Mouse (Mus musculus): Measurements from ENCODE around the gene 4921517D22Rik. TPM values are rescaled to one million over a fixed set of nuclear protein-coding genes. Genes with fewer than 3 reads are reported as not detected.

Gene 4921517D22Rik
- polyA plus RNA-seq, 1 experiment from 2014 or later: not detected

GRCm38 (mm10) chr13:59647484-59647883 is 46.4 kb downstream of the 4921517D22Rik start:
- peaks cover 10% of the 10 kb centered on the region; the same call in 1 of the 2 replicates for H3K36me3 ChIP-seq (ENCODE audit: control insufficient read depth, insufficient read depth, low read length)
- H3K27ac ChIP-seq (ENCODE audit: low read depth, low read length): no peak overlapping the region
- H3K4me3 ChIP-seq (ENCODE audit: low read depth, low read length): no peak overlapping the region
- H3K4me2 ChIP-seq (ENCODE audit: low read depth, low read length): no peak overlapping the region
- H3K27me3 ChIP-seq (ENCODE audit: control insufficient read depth, insufficient read depth, low read length): no peaks in the 10 kb centered on the region
- ATAC-seq (ENCODE audit: low read depth): no peak
- 0 out of 2 replicates have a peak, but pooled peaks cover 3% of the 10 kb centered on the region for H3K4me1 ChIP-seq (ENCODE audit: control insufficient read depth, insufficient read depth, low read length)
- H3K9ac ChIP-seq (replicated peaks; ENCODE audit: low read depth, low read length): no peak overlapping the region
- 91% methylated on average over 6 of the region's 6 CpGs for WGBS
- H3K9me3 ChIP-seq (ENCODE audit: control insufficient read depth, low read length): no peaks in the 10 kb centered on the region

GRCm38 (mm10) chr13:59646674-59647244 is 47.1 kb downstream of the 4921517D22Rik start:
- Histone ChIP-seq H3K27me3 (ENCODE audit: control insufficient read depth, insufficient read depth, low read length) (no peaks in the 10 kb centered on the region), H3K9me3 (ENCODE audit: control insufficient read depth, low read length) (no peaks in the 10 kb centered on the region), H3K27ac (ENCODE audit: low read depth, low read length) (no peak overlapping the region), H3K4me1 (ENCODE audit: control insufficient read depth, insufficient read depth, low read length) (no peaks in the 10 kb centered on the region), H3K4me3 (ENCODE audit: low read depth, low read length) (no peak overlapping the region), H3K4me2 (ENCODE audit: low read depth, low read length) (no peak overlapping the region), H3K36me3 (ENCODE audit: control insufficient read depth, insufficient read depth, low read length) (peaks cover 10% of the 10 kb centered on the region; the same call in 1 of the 2 replicates), H3K9ac (replicated peaks; ENCODE audit: low read depth, low read length) (no peak overlapping the region)
- 70% methylated on average over 11 of the region's 11 CpGs for WGBS
- no peak for ATAC-seq (ENCODE audit: low read depth)

- ATAC-seq (ENCODE audit: low read depth): no peak
- H3K36me3 ChIP-seq (ENCODE audit: control insufficient read depth, insufficient read depth, low read length): peaks cover 12% of the 10 kb centered on the region; the same call in 1 of the 2 replicates
Observed at GRCm38 (mm10) chr13:59645491-59645890, 48.4 kb downstream of the 4921517D22Rik start.

GRCm38 (mm10) chr13:59642818-59643217 is 51.1 kb downstream of the 4921517D22Rik start:
- H3K27ac ChIP-seq (ENCODE audit: low read depth, low read length): no peak overlapping the region
- no peak for ATAC-seq (ENCODE audit: low read depth)
- H3K4me3 ChIP-seq (ENCODE audit: low read depth, low read length): no peak overlapping the region
- no peaks in the 10 kb centered on the region for H3K4me1 ChIP-seq (ENCODE audit: control insufficient read depth, insufficient read depth, low read length)
- peaks cover 20% of the 10 kb centered on the region for H3K36me3 ChIP-seq (ENCODE audit: control insufficient read depth, insufficient read depth, low read length)
- no peaks in the 10 kb centered on the region for H3K9me3 ChIP-seq (ENCODE audit: control insufficient read depth, low read length)
- no peak overlapping the region for H3K4me2 ChIP-seq (ENCODE audit: low read depth, low read length)
- no peak overlapping the region for H3K9ac ChIP-seq (replicated peaks; ENCODE audit: low read depth, low read length)
- no peaks in the 10 kb centered on the region for H3K27me3 ChIP-seq (ENCODE audit: control insufficient read depth, insufficient read depth, low read length)
- 87% methylated on average over 2 of the region's 2 CpGs for WGBS

More at GRCm38 (mm10) chr13:59645491-59645890, 48.4 kb downstream of the 4921517D22Rik start:
- Histone ChIP-seq H3K4me1 (ENCODE audit: control insufficient read depth, insufficient read depth, low read length) (no peaks in the 10 kb centered on the region), H3K9me3 (ENCODE audit: control insufficient read depth, low read length) (no peaks in the 10 kb centered on the region), H3K27me3 (ENCODE audit: control insufficient read depth, insufficient read depth, low read length) (no peaks in the 10 kb centered on the region), H3K4me3 (ENCODE audit: low read depth, low read length) (no peak overlapping the region), H3K9ac (replicated peaks; ENCODE audit: low read depth, low read length) (no peak overlapping the region), H3K27ac (ENCODE audit: low read depth, low read length) (no peak overlapping the region), H3K4me2 (ENCODE audit: low read depth, low read length) (no peak overlapping the region)
- 96% methylated on average over 3 of the region's 3 CpGs for WGBS

GRCm38 (mm10) chr13:59640178-59640440 is 53.8 kb downstream of the 4921517D22Rik start:
- H3K36me3 ChIP-seq (ENCODE audit: control insufficient read depth, insufficient read depth, low read length): peaks cover 30% of the 10 kb centered on the region
- no peaks in the 10 kb centered on the region for H3K27me3 ChIP-seq (ENCODE audit: control insufficient read depth, insufficient read depth, low read length)
- no peaks in the 10 kb centered on the region for H3K9me3 ChIP-seq (ENCODE audit: control insufficient read depth, low read length)
- no peak overlapping the region for H3K4me2 ChIP-seq (ENCODE audit: low read depth, low read length)
- WGBS: 92% methylated on average over 6 of the region's 6 CpGs
- H3K27ac ChIP-seq (ENCODE audit: low read depth, low read length): no peak overlapping the region
- H3K4me1 ChIP-seq (ENCODE audit: control insufficient read depth, insufficient read depth, low read length): no peaks in the 10 kb centered on the region
- H3K9ac ChIP-seq (replicated peaks; ENCODE audit: low read depth, low read length): no peak overlapping the region
- no peak overlapping the region for H3K4me3 ChIP-seq (ENCODE audit: low read depth, low read length)
- no peak for ATAC-seq (ENCODE audit: low read depth)

- 91% methylated on average over 16 of the region's 16 CpGs for WGBS
- Histone ChIP-seq H3K4me3 (ENCODE audit: low read depth, low read length) (no peak overlapping the region), H3K36me3 (ENCODE audit: control insufficient read depth, insufficient read depth, low read length) (peaks cover 34% of the 10 kb centered on the region), H3K4me1 (ENCODE audit: control insufficient read depth, insufficient read depth, low read length) (no peaks in the 10 kb centered on the region), H3K27me3 (ENCODE audit: control insufficient read depth, insufficient read depth, low read length) (no peaks in the 10 kb centered on the region), H3K9me3 (ENCODE audit: control insufficient read depth, low read length) (no peaks in the 10 kb centered on the region), H3K9ac (replicated peaks; ENCODE audit: low read depth, low read length) (no peak overlapping the region), H3K27ac (ENCODE audit: low read depth, low read length) (no peak overlapping the region), H3K4me2 (ENCODE audit: low read depth, low read length) (no peak overlapping the region)
- ATAC-seq (ENCODE audit: low read depth): no peak
Observed at GRCm38 (mm10) chr13:59639368-59640177, 54.3 kb downstream of the 4921517D22Rik start.

DNA sequence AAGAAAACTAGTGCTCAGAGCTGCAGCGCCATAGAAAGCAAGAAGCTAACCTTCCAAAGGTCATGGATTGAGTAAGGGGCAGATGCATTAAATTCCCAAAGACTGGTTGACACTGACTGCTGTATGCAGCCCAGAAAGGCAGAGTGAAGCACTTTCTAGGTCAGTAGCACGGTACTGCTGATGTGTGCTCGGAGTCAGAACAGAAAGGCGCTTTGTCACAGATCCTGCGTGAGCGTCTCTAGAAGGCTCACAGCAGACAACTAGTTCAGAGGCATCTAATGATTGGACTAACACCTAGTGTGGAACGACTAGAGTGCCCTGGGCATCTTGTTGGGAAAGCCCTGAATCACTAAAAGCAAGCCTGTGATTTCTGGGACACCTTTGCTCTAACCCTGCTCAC is 56.1 kb downstream of the 4921517D22Rik start:
- no peak overlapping the region for H3K27ac ChIP-seq (ENCODE audit: low read depth, low read length)
- no peak for ATAC-seq (ENCODE audit: low read depth)
- no peaks in the 10 kb centered on the region for H3K27me3 ChIP-seq (ENCODE audit: control insufficient read depth, insufficient read depth, low read length)
- no peaks in the 10 kb centered on the region for H3K9me3 ChIP-seq (ENCODE audit: control insufficient read depth, low read length)
- H3K4me3 ChIP-seq (ENCODE audit: low read depth, low read length): no peak overlapping the region
- H3K9ac ChIP-seq (replicated peaks; ENCODE audit: low read depth, low read length): no peak overlapping the region
- H3K4me1 ChIP-seq (ENCODE audit: control insufficient read depth, insufficient read depth, low read length): no peaks in the 10 kb centered on the region
- H3K4me2 ChIP-seq (ENCODE audit: low read depth, low read length): no peak overlapping the region
- WGBS: 91% methylated on average over 7 of the region's 7 CpGs
- H3K36me3 ChIP-seq (ENCODE audit: control insufficient read depth, insufficient read depth, low read length): peaks cover 50% of the 10 kb centered on the region

Other genes starting within 250 kb of the 4921517D22Rik start
- gene Agtpbp1, start 108.9 kb downstream of the 4921517D22Rik start, polyA plus RNA-seq (2014; fragmentation: Nextera tagmentation; extraction: Ambion mirVana): 97.3 and 112 TPM in 2 replicates
- 120 and 131 TPM in 2 replicates for gene Naa35, start 108.8 kb downstream of the 4921517D22Rik start, polyA plus RNA-seq (2014; fragmentation: Nextera tagmentation; extraction: Ambion mirVana)
- 21.4 and 30.3 TPM in 2 replicates for gene Golm1, start 18.3 kb downstream of the 4921517D22Rik start, polyA plus RNA-seq (2014; fragmentation: Nextera tagmentation; extraction: Ambion mirVana)
- gene Spata31d1a, start 16.2 kb upstream of the 4921517D22Rik start, polyA plus RNA-seq (2014; fragmentation: Nextera tagmentation; extraction: Ambion mirVana): 0.06 and 0.21 TPM in 2 replicates
- gene Spata31d1b, start 18.2 kb upstream of the 4921517D22Rik start, polyA plus RNA-seq (2014; fragmentation: Nextera tagmentation; extraction: Ambion mirVana): not detected in 2 replicates
- gene Spata31d1d, start 37.6 kb upstream of the 4921517D22Rik start, polyA plus RNA-seq (2014; fragmentation: Nextera tagmentation; extraction: Ambion mirVana): not detected in 2 replicates
- gene 1700014D04Rik, start 52.6 kb upstream of the 4921517D22Rik start, polyA plus RNA-seq (2014; fragmentation: Nextera tagmentation; extraction: Ambion mirVana): 0.10 and 0.52 TPM in 2 replicates
- 184 and 200 TPM in 2 replicates for gene Isca1, start 75.7 kb upstream of the 4921517D22Rik start, polyA plus RNA-seq (2014; fragmentation: Nextera tagmentation; extraction: Ambion mirVana)
- gene Gm49354, start 88.1 kb upstream of the 4921517D22Rik start, polyA plus RNA-seq (2014; fragmentation: Nextera tagmentation; extraction: Ambion mirVana): not detected in 2 replicates
- 45.1 and 51.8 TPM in 2 replicates for gene Tut7, start 129.0 kb upstream of the 4921517D22Rik start, polyA plus RNA-seq (2014; fragmentation: Nextera tagmentation; extraction: Ambion mirVana)